Mouse (Mus musculus): ENCODE data around the gene Pdlim7.

Pdlim7 gene

DNA sequence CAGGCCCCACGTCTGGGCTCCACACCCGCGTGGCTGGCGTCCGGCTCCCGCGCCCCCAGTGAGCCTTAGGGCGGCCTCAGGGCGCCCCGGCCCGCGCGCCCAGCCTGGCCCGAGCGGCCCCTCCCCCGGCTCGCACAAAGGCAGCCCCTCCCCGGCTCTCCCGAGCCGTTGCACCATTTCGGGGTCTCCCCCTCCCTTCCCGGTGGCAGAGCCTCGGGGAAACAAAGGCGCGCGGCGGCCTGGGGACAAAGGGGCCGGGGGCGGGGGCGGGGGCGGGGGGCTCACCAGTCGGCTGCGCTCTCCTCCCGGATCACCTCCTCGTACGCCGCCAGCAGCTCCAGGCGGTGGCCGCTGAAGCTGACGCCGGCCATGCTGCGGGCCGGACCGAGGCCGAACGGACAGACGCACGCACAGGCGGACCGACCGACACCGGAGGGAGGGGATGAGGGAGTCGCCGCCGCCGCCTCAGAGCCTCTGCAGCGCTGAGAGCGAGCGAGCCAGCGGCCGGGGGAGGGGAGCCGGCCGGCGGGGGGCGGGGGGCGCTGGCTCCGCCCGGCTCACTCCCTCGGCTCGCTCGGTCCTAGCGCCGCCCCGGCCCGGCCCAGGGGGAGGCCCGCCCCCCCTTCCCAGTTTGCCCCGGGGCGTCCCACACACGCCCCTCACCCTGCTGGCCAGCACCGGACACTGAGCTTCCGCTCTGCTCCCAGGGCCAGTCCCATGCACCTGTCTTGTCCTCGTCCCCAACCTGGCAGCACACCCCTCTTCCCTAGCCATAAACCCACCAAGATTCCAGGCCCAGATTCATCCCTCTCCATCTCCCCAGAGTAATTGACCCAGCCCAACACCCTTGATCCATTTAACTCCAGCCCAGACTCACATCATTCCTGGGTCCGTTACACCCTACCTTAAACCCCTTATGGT lies 25.6 kb downstream of the Pdlim7 start, which contains the start of gene Dbn1:
Gene Dbn1, minus strand, starts transcription at position 534 of the 921 bp plus-strand sequence.
- no peak for DNase-seq (ENCODE audit: extremely low read depth, insufficient read length, low spot score)

DNA sequence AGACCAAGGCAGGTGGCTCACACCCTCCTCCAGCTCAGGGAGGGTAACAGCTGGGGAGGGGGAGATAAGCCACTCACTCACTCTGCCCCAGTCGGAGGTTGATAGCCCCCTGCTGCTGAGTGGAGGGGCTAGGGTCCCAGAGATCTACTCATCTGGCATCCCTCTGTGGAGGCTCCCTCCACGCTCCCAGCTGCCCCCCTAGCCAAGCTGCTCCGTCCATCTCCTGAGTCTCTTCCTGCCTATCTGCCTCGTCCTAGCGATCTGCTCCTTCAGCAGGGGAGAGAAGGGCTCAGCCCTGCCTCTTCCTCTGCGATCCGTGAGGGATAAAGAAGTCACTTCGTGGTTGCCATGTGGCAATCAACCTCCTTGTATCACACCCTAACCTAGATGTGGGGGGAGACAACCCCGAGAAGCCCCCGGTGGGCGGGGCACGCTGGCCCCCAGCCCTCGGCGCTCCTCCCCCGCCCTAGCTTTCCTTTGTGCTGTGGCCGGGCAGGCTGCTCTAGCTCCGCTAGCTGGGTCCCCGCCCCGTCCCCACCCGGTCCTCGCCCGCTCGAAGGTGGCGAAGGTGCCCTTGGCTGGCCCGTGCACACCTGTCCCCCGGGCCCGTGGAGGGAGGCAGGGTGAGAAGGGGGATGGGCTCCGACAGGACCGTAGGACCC lies 26.4 kb downstream of the Pdlim7 start:
- no peak for DNase-seq (ENCODE audit: extremely low read depth, insufficient read length, low spot score)

DNA sequence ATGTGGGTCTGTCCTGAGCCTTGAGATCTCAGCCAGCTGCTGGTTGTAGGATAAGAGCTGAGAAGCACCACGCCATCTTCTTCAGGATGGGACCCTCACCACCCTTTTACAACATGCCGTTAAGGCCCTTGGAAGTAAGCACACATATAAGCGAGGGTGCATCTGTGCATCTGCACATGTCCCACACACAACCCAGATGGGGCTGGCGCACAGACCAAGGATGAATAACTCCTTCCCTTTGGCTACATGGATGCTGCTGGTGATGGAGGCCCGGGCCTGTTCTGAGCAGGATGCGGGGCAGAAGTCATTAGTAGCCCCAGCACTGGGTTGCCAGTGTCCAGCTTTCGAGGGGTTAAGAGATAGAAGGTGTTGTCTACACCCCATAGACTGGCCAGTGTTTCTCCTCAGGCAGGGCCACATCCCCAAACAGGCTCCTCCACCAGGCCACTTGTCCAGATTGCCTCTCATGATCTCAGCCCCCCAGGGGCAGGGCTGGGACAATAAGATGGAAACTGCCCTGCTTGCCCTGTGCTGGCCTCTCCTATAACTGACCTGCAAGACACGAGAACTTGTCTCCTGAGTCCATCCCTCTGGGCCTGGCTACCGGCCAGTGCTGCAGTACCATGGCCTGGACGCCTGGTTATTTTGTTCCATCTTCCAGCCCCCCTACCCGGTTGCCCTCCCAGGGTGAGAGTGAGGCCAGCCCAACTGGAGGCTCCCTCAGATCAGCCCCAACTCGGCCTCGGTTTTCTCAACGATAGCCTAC lies 27.3 kb downstream of the Pdlim7 start:
- DNase-seq (ENCODE audit: extremely low read depth, insufficient read length, low spot score), result no peak

DNA sequence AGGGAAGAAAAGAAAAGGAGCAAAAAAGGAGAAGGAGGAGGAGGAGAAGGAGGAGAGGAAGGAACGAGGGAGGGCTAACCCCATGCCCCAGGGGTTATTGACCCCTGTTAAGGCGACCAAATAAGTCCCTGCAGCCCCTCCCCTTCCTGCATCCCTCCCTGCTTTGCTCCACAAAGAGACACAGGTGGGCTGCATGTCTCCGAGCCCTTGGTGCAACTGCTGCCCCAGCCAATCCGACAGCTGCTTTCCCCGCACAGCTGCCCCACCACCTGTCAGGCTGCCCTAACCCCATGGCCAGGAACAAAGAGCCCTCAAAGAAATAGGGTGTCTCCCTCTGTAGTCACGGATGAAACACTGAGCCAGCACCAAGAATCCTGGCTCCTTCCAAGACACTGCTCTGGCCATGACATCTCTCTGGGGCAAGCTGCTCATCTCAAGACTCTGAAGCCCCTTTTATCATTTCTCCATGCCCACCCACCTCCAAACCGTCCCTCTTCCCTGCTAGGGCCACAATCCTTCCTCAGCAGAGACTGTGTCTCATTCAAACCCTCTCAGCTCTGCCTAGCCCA lies 28.9 kb downstream of the Pdlim7 start:
- DNase-seq (ENCODE audit: extremely low read depth, insufficient read length, low spot score), result no peak

DNA sequence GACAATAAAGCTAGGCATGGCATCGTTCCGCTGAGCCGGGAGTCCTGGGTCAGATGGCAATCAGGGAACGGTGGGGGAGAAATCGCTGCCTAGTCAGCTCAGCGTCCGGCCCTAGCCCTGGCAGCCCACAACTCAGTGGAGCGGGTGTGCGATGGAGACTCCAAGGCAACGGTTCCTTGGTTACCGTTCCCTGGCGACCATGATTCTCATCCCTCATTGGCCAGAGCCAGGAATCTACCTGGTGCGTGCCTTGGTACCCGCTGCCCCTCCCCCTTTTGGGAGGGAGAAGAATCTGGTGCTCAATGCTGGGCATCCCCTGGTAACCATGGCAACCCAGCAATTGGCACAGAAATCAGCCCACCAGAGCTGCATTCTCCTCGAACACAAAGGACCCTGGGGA lies 29.9 kb downstream of the Pdlim7 start:
- no peak for DNase-seq (ENCODE audit: extremely low read depth, insufficient read length, low spot score)

DNA sequence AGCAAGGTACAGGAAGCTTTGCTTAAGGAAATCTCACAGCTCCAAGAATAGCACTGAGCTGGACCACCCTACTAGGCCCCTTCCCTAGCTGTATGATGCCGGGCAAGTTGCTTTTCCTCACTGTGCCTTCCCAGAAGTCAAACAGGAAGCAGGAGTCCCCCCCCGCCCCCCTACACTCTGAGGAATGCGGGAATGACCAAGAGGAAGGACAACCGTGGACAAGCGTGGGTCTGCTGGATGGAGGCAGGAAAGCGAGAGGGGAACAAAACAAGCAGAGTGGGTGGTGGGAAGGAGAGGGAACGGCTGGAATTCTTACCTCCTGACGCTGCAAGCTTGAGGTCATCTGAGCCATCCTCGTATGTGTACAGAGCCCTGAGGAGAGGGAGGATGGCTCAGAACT lies 30.4 kb downstream of the Pdlim7 start:
- DNase-seq (ENCODE audit: extremely low read depth, insufficient read length, low spot score), result no peak

DNA sequence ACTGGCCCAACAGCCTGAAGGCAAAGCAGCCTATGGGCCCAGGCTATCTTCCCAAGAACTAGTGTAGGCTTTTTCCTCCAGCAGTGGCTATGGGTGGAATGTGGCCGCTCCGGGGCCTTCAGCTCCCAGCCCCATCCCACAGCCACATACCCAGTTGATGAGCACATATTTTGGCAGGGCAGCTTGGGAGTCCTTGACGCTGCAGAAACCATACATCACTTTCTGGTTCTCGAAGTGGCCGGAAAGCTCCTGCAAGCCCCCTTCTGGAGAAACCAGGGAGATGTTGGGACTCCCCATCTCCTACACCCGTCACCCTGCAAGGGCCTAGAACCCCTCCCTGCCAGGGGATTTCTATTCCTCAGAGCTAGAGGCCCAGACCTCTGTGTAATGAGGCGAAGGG lies 30.9 kb downstream of the Pdlim7 start:
- peak; percentile 65 for DNase-seq (ENCODE audit: extremely low read depth, insufficient read length, low spot score)

DNA sequence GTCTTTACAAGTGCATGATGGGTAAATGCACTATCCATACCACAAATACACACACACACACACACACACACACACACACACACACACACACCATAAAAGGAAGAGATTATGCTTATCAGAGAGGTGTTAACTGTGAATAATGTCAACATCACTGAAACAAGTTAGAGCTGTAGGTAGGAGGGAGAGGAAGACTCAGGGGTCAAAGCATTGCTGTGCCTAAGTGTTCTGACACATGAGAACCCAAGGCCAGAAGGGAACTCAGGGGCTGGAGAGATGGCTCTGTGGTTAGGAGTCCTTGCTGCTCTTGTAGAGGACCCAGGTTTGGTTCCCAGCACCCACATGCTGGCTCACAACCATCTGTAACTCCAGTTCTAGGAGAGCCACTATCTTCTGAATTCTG lies 33.5 kb downstream of the Pdlim7 start:
- no peak for DNase-seq (ENCODE audit: extremely low read depth, insufficient read length, low spot score)

DNA sequence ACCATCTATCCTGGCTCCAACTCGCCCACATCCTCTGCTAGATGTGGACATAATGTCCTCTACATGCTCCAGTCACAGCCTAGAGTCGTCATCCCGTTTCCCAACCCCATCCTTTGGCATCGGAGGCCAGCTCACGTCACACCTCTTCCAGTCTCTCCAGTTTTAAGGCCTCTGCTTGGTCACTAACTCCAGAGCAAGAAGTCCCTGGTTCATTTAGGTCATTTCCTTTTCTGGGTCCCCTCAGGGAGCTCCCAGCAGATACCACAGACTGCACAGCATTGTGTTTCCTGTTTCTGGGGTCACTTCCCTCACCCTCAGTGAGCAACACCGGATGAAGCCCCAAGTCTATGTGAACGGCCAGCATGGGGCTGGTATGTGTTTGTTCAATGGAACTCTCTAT lies 34.5 kb downstream of the Pdlim7 start:
- DNase-seq (ENCODE audit: extremely low read depth, insufficient read length, low spot score), result no peak

DNA sequence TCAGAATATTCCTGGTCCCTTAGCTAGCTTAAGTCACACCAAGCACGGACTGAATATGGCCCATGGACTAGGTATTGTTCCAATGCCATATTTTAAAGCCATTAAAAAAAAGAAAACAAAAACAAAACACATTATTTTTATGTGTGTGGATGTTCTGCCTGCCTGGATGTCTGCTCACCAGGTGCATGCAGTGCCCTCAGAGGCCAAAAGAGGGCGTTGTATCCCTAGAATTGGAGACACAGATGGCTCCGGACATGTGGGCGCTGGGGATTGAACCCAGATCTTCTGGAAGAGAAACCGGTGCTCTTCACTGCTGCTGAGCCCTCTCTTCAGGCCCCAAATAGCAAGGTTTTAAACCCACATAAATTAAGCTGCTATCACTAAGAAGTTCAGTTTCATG lies 35.4 kb downstream of the Pdlim7 start:
- no peak for DNase-seq (ENCODE audit: extremely low read depth, insufficient read length, low spot score)

DNA sequence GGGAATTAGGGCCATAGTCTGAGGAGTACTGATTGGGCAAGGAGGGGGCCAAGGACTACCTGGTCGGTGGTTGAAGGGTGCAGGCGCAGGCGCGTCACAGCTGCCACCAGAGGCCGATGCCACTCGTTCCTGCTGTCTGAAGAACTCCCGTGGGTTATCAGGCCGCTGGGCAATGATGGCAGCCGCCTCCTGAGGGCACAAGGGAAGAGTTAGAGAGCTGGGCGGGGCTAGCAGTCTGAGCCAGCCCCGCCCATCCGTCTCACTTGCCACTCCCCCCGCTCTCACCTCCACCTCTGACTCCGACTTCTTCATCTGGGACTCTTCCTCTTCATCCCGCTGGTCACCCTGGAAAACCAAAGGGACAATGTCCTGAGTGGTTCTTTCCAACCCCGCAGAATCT lies 36.0 kb downstream of the Pdlim7 start:
- DNase-seq (ENCODE audit: extremely low read depth, insufficient read length, low spot score), result no peak

DNA sequence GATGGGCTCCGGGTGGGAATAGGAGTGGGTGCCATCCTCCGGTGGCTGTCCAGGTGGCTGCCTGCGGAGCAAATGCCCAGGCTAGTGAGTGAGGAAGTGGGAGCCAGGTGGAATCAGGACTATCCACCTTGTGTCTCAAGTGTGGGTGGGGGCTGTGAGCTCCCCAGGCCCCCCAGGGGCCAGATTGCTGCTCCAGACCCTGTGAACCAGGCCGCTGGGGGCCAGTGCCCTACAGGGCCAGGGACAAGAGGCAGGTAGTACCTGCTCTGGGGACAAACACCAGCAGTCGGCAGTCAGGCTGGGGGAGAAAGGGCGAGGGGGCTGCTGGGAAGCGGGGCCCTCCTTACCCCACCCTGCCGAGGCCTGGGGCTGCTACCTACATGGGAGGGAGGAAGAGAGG lies 37.2 kb downstream of the Pdlim7 start:
- no peak for DNase-seq (ENCODE audit: extremely low read depth, insufficient read length, low spot score)

DNA sequence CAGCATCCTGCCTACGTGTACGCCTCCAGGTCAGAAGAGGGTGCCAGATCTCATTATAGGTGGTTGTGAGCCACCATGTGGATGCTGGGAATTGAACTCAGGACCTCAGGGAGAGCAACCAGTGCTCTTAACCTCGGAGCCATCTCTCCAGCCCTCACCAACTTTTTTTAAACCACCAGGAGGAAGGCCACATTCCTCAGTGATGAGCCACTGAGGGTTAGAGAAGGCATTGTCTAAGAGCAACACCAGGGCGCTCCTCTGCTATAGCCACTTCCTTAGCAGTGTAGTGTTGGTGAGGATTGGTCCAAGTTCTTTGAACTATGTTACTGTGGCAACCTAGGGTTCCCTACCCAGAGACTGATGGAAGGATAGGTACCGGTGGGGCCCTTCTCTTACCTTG lies 37.7 kb downstream of the Pdlim7 start:
- DNase-seq (ENCODE audit: extremely low read depth, insufficient read length, low spot score), result no peak

DNA sequence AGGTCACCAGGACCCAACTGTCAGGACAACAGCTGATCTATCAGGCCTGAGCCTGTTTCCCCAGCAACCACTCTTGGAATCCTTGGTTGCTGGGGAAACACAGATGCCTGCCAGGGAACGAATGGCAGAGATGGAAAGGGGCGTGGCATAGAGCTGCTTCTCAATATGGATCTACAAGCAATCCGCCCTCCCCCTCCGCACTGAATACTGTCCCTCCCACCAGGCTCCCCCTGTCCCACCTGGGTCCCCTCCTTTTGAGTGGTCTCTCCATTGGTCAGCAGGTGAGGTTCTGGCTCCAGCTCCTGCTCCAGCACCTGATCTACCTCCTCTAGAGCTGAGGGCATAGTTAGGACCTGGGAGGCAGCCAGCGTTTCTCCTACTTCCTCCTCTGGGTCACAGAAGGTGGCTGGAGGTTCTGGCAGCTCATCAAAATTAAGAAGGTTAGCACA lies 38.8 kb downstream of the Pdlim7 start:
- no peak for DNase-seq (ENCODE audit: extremely low read depth, insufficient read length, low spot score)

DNA sequence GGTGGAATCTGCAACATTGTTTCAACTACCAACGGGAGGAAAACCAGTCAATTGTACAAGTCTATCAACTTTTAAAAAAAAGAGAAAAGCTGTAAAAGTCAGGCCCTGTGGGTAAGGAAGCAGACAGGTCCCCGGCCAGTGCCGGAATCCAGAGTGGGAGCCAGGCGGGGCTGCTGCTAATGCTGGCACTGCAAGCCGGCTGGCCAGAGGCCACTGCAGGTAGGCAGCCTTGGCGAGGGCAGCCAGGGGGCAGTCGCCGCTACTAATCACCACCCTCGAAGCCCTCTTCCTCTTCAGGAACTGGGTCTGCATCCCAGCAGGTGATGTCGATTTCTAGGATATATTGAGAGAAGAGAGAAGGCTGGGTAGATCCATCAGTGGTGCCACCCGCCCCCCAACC lies 39.5 kb downstream of the Pdlim7 start:
- no peak for DNase-seq (ENCODE audit: extremely low read depth, insufficient read length, low spot score)

DNA sequence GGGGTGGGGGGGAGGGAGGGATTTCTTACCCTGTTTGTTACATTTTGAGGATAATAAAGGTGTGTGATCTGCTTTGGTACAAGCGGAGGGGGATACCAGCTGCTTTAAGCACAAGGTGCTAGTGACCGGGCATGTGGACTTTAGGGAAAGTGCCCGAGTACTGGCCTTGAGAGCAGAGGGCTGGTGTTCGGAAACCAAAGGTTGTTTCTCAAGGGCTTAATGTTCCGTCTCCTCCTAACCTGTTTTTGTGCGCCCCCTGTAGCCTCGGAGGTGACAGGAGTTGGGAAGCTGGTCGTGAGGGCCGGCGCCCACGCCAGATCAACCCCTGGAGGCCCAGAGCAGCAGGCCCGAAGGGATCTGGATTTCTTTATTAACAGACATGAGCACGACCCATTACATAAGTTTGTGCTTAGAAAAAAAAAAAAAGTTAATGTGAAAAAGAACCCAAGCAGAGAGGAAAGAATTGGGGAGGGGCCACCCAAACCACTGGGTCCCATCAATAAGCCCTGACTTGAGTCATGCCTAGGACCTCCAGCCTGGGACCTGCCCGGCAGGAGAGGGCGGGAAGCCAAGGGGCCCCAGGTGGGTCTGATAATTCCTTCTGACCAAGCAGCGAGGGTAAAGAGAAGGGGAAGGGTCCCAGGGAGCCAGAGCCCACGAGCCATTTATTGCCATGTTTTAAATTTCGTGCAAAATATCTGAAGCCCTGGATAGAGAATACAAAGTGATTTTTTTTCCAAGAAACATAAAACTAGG lies 40.2 kb downstream of the Pdlim7 start:
- peak; percentile 67 for DNase-seq (ENCODE audit: extremely low read depth, insufficient read length, low spot score)

DNA sequence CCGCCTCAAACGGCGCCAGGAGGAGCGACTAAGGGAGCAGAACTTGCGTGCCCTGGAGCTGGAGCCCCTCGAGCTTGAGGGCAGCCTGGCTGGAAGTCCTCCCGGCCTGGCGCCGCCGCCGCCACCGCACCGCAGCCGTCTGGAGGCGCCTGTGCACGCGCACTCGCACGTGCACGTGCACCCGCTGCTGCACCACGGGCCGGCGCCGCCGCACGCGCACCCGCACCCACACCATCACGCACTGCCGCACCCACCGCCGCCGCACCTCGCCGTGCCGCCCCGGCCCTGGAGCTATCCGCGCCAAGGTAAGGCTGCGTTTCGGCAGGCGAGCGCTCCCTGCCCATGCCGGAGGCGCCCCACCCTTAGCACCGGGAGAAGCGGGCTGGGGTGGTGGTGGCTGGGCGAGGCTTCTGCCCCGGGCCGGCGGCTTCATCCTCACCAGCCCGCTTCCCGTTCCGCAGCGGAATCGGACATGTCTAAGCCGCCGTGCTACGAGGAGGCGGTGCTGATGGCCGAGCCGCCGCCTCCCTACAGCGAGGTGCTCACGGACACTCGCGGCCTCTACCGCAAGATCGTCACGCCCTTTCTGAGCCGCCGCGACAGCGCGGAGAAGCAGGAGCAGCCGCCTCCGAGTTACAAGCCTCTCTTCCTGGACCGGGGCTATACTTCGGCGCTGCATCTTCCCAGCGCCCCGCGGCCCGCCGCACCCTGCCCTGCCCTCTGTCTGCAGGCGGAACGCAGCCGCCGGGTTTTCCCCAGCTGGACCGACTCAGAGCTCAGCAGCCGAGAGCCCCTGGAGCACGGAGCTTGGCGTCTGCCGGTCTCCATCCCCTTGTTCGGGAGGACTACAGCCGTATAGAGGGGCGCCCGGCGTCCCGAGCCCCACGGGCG lies 41.1 kb downstream of the Pdlim7 start:
- peak; percentile 81 for DNase-seq (ENCODE audit: extremely low read depth, insufficient read length, low spot score)

DNA sequence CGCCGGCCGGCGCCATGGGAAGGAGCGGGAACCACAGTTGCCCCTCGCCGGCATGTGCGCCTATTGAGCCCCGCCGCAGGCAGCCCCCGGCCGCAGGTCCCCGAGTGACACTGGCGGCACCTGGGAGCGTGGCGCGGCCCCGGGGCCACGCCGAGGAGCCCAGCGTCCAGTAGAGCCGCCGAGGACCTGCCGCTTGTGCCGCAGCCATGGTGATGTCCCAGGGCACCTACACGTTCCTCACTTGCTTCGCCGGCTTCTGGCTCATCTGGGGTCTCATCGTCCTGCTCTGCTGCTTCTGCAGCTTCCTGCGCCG lies 41.7 kb downstream of the Pdlim7 start:
- DNase-seq (ENCODE audit: extremely low read depth, insufficient read length, low spot score), result no peak

DNA sequence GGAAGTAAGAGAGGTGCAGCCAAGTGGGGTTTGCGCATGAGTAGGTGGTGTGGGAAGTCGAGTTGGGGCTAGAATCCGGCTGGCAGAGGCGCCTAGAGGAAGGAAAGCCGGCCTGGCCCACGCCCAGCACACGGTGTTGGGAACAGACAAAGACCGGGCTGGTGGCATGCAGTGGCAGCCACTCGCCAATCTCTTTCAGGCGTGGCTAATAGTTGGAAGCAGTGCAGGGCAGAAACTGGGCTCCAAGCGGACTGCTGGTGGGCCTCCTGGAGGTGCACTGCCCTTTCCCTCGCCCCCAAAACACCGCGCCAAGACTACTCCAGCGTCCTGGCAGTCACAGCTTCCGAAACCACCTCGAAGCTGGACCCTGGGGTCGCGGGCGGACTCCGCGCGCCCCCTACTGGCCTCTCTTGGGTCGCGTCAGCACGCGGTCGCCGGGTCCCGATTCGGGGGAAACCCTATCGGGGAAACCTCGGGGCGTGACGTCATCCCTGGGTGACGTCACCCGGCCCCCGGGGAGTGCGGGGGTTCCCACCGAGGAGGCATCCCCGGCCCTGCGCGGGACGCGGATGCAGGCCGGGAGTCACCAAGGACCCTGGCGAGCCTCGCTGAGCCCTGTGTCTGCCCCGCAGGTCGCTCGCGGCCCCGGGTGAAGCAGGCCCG lies 42.2 kb downstream of the Pdlim7 start:
- DNase-seq (ENCODE audit: extremely low read depth, insufficient read length, low spot score), result peak; percentile 88

All from 3134 (cell line).